Mouse (Mus musculus): ENCODE results near the gene Nln.

DNA sequence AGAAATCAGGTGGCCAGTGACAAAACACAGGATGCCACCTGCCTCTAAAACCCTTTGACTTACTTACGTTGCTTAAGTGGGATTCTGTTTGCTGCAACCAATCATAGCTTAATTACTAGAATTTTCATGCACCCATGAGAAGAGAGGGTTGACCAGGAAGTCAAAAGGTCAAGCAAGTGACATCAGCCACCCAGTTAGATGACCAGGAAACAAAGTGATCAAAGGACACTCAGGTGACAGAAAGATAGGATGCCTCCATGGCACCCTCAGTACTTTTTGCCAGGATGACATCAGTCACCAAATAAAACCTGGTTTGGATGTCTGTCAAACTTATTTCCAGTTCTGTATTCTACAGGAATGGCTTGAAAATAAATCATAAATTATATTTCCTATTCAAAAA lies 49.2 kb downstream of the Nln start:
- TF ChIP-seq POLR2A (IDR thresholded peaks at IDR 0.05; ENCODE audit: low read depth, low read length) (no peak), CTCF (IDR thresholded peaks at IDR 0.05; ENCODE audit: extremely low read depth, insufficient read length, insufficient replicate concordance, low read depth, low read length) (no peak)
